In genomic region chr8:125090889-125091740, GRCm38 (mm10) we compare ENCODE assay signal across 7 mouse cellular contexts. TPM values are rescaled to one million over a fixed set of nuclear protein-coding genes. Genes with fewer than 3 reads are reported as not detected.
A peak's percentile ranks its signal among the peaks of the same experiment; 100 is the strongest.
DNase-seq lines count a peak whose midpoint lies in the region; ATAC-seq lines count a peak whose summit lies in the region.

No protein-coding gene starts in this region.

- H3K9ac ChIP-seq in lung, embryonic 15.5 days: no peak overlapping the region
- H3K9ac ChIP-seq in midbrain, embryonic 13.5 days (replicated peaks): no peak overlapping the region

- 52% methylated on average over 21 of the region's 21 CpGs for WGBS in lung, embryonic 15.5 days
- 73% methylated on average over 21 of the region's 21 CpGs for WGBS in midbrain, embryonic 13.5 days

- H3K9me3 ChIP-seq in lung, embryonic 15.5 days: no peaks in the 10 kb centered on the region
- H3K9me3 ChIP-seq in midbrain, embryonic 13.5 days: no peaks in the 10 kb centered on the region

- no peak overlapping the region for H3K27ac ChIP-seq in lung, embryonic 15.5 days
- H3K27ac ChIP-seq in midbrain, embryonic 13.5 days: no peak overlapping the region

- peak overlapping the region; percentile 37 for H3K4me2 ChIP-seq in lung, embryonic 15.5 days
- no peak overlapping the region for H3K4me2 ChIP-seq in midbrain, embryonic 13.5 days (replicated peaks)

- ATAC-seq in lung, embryonic 15.5 days (ENCODE audit: borderline replicate concordance, extremely low read depth, low FRiP score, low TSS enrichment): peak; percentile 86
- no peak for ATAC-seq in midbrain, embryonic 13.5 days
- ATAC-seq in granulocyte monocyte progenitor cell, adult 5-6 weeks (replicated peaks; ENCODE audit: poor library complexity, severe bottlenecking): no peak

- DNase-seq in ES-CJ7 (ENCODE audit: low read depth, low spot score) (peak; percentile 22), ZHBTc4 (ENCODE audit: low read depth, low spot score) (peak; percentile 28)
- peak; percentile 99 for DNase-seq in heart, adult 11 months
- DNase-seq in kidney, adult 8-10 months: peak; percentile 70 to 75

- no peaks in the 10 kb centered on the region for H3K36me3 ChIP-seq in lung, embryonic 15.5 days
- no peaks in the 10 kb centered on the region for H3K36me3 ChIP-seq in midbrain, embryonic 13.5 days

- no peaks in the 10 kb centered on the region for H3K27me3 ChIP-seq in lung, embryonic 15.5 days
- no peaks in the 10 kb centered on the region for H3K27me3 ChIP-seq in midbrain, embryonic 13.5 days

- no peak overlapping the region for H3K4me3 ChIP-seq in lung, embryonic 15.5 days
- no peak overlapping the region for H3K4me3 ChIP-seq in midbrain, embryonic 13.5 days (replicated peaks)

- 0 out of 2 replicates have a peak, but pooled peaks cover 6% of the 10 kb centered on the region for H3K4me1 ChIP-seq in lung, embryonic 15.5 days
- no peaks in the 10 kb centered on the region for H3K4me1 ChIP-seq in midbrain, embryonic 13.5 days (replicated peaks)

RNA-seq across cellular contexts. Expression of gene Disc1, which starts 37.1 kb away (rescaled TPM):
- polyA plus RNA-seq in lung, embryonic 15.5 days (2015; fragmentation: Nextera tagmentation; extraction: Ambion mirVana): 2.9 and 3.0 TPM in 2 replicates
- 1.00 and 1.3 TPM in 2 replicates for polyA plus RNA-seq in midbrain, embryonic 13.5 days (2015; fragmentation: Nextera tagmentation; extraction: Ambion mirVana)
- total RNA-seq in granulocyte monocyte progenitor cell, adult 5-6 weeks (2014; fragmentation: Nextera tagmentation): 5.1 and 6.1 TPM in 2 replicates
- 1.1 and 3.0 TPM in 2 replicates for total RNA-seq in granulocyte monocyte progenitor cell, adult 5-6 weeks (2017)

Comparison
In these comparisons a context has a peak if more than half of its experiments do, and no peak if none do; other contexts are left out.
1. DNase-seq: peak in every context shown above with its lines; median percentile 99 in heart, adult 11 months; 72 in kidney, adult 8-10 months; 28 in ZHBTc4; 22 in ES-CJ7.